Mouse (Mus musculus) heart, postnatal 14 days (tissue): ENCODE measurements around the gene Vasp. TPM values are rescaled to one million over a fixed set of nuclear protein-coding genes. Genes with fewer than 3 reads are reported as not detected.
A peak's percentile ranks its signal among the peaks of the same experiment; 100 is the strongest.

Source experiments
- DNase-seq, 2 experiments: peaks; one replicate each; pipeline ENCODE4 v3.0.0; 2021 to 2022
- intact Hi-C: fragments of 180-260 bp; cut with DNase I; formaldehyde crosslinking; loops from one replicate; pipeline ENCODE4 v1.15.1; 2025
- total RNA-seq, 2 experiments: library from RNA; stranded (reverse); gene quantifications; 2 replicates each; pipeline ENCODE4 v1.2.3; 2021

Gene Vasp
- total RNA-seq, 2 experiments from 2014 or later, result 55.7 to 59.1 TPM

- DNase-seq, result no peak
- intact Hi-C loops, result no loop called here
These were observed 7.4 kb upstream of the Vasp start for GRCm38 (mm10) chr7:19279052-19279451.

- intact Hi-C loops, result no loop called here
- DNase-seq, result no peak
These were observed 4.6 kb upstream of the Vasp start for GRCm38 (mm10) chr7:19276253-19276652.

- peak; percentile 65 to 71 for DNase-seq
- intact Hi-C loops, result no loop called here
These were observed 652 bp upstream of the Vasp start for GRCm38 (mm10) chr7:19272173-19272764.

- peak in 1 of 2 experiments; percentile 36 for DNase-seq
These were observed 944 bp downstream of the Vasp start for GRCm38 (mm10) chr7:19270509-19271237.

GRCm38 (mm10) chr7:19269721-19270441 lies 1.7 kb downstream of the Vasp start:
- peak; percentile 74 to 76 for DNase-seq
- intact Hi-C loops, result no loop called here

More at GRCm38 (mm10) chr7:19270509-19271237, 944 bp downstream of the Vasp start:
- intact Hi-C loops, result no loop called here

GRCm38 (mm10) chr7:19268993-19269681 lies 2.5 kb downstream of the Vasp start:
- intact Hi-C loops, result no loop called here
- DNase-seq, result no peak

GRCm38 (mm10) chr7:19267051-19267450 lies 4.6 kb downstream of the Vasp start:
- DNase-seq, result no peak

GRCm38 (mm10) chr7:19265928-19266822 lies 5.4 kb downstream of the Vasp start:
- intact Hi-C loops, result no loop called here

More at GRCm38 (mm10) chr7:19267051-19267450, 4.6 kb downstream of the Vasp start:
- intact Hi-C loops, result no loop called here

GRCm38 (mm10) chr7:19265147-19265546 lies 6.5 kb downstream of the Vasp start:
- intact Hi-C loops, result no loop called here
- no peak for DNase-seq

More at GRCm38 (mm10) chr7:19265928-19266822, 5.4 kb downstream of the Vasp start:
- no peak for DNase-seq

GRCm38 (mm10) chr7:19258336-19258735 lies 13.3 kb downstream of the Vasp start:
- peak in 1 of 2 experiments; percentile 54 for DNase-seq
- intact Hi-C loops, result no loop called here

- peak; percentile 64 to 72 for DNase-seq
- intact Hi-C loops, result no loop called here
These were observed 14.1 kb downstream of the Vasp start for GRCm38 (mm10) chr7:19257390-19258022.

GRCm38 (mm10) chr7:19256567-19256966 lies 15.1 kb downstream of the Vasp start:
- no peak for DNase-seq
- intact Hi-C loops, result no loop called here

- intact Hi-C loops, result no loop called here
- DNase-seq, result no peak
These were observed 16.2 kb downstream of the Vasp start for GRCm38 (mm10) chr7:19255395-19255794.

GRCm38 (mm10) chr7:19253437-19253836 lies 18.2 kb downstream of the Vasp start:
- DNase-seq, result no peak
- intact Hi-C loops, result no loop called here

GRCm38 (mm10) chr7:19252078-19252477 lies 19.5 kb downstream of the Vasp start:
- intact Hi-C loops, result no loop called here
- no peak for DNase-seq

GRCm38 (mm10) chr7:19247511-19247910 lies 24.1 kb downstream of the Vasp start:
- no peak for DNase-seq
- intact Hi-C loops, result no loop called here

GRCm38 (mm10) chr7:19246855-19247254 lies 24.8 kb downstream of the Vasp start:
- no peak for DNase-seq
- intact Hi-C loops, result no loop called here

- no peak for DNase-seq
These were observed 26.5 kb downstream of the Vasp start for GRCm38 (mm10) chr7:19245083-19245482.

GRCm38 (mm10) chr7:19243858-19244257 lies 27.8 kb downstream of the Vasp start:
- no peak for DNase-seq
- intact Hi-C loops, result no loop called here

More at GRCm38 (mm10) chr7:19245083-19245482, 26.5 kb downstream of the Vasp start:
- intact Hi-C loops, result no loop called here
